Mouse (Mus musculus) CH12.LX (cell line): ENCODE results near the gene Zscan10. TPM values are rescaled to one million over a fixed set of nuclear protein-coding genes. Genes with fewer than 3 reads are reported as not detected.

Source experiments
- DNase-seq: peaks from one replicate; pipeline ENCODE4 v3.0.0-alpha.2; 2013; ENCODE audit errors: extremely low read depth
- H3K27ac ChIP-seq: 2 replicates; pipeline ENCODE4 v1.5.1; 2012; ENCODE audit warnings: low read depth, mild to moderate bottlenecking, control low read depth, moderate library complexity; ENCODE audit not compliant: insufficient read depth
- H3K27me3 ChIP-seq: replicated peaks from 2 replicates; pipeline ENCODE3; 2012; ENCODE audit warnings: inconsistent platforms
- H3K36me3 ChIP-seq, 2 experiments: replicated peaks in 1 of 2; 2 replicates each; pipeline versions ENCODE3 to v1.6.1; 2012; ENCODE audit warnings: inconsistent platforms in 1 of 2, low read length in 1 of 2, mild to moderate bottlenecking in 1 of 2, mixed read lengths in 1 of 2, moderate library complexity in 1 of 2; ENCODE audit not compliant: control insufficient read depth in 1 of 2, insufficient read depth in 1 of 2
- H3K4me1 ChIP-seq, 2 experiments: 2 replicates each; pipeline ENCODE4 v1.6.1; 2012; ENCODE audit warnings: inconsistent platforms in 1 of 2, moderate library complexity in 1 of 2; ENCODE audit not compliant: insufficient read depth in 2 of 2, control insufficient read depth in 1 of 2
- H3K4me2 ChIP-seq: 2 replicates; pipeline ENCODE4 v1.6.1; 2012; ENCODE audit warnings: low read depth, mild to moderate bottlenecking, control low read depth; ENCODE audit not compliant: poor library complexity, insufficient read depth, severe bottlenecking
- H3K4me3 ChIP-seq, 3 experiments: fragments of 150-350 bp in 1 of 3; sonication (generic) in 1 of 3; replicated peaks in 1 of 3; 2 replicates each; pipeline versions ENCODE3 to v1.5.1; 2011 to 2012; ENCODE audit warnings: low read depth in 2 of 3, low read length in 2 of 3, mild to moderate bottlenecking in 2 of 3, moderate library complexity in 2 of 3, control low read depth in 1 of 3, improper control_type of control experiment in 1 of 3, inconsistent platforms in 1 of 3, mixed read lengths in 1 of 3; ENCODE audit not compliant: poor library complexity in 1 of 3
- H3K79me2 ChIP-seq: replicated peaks from 2 replicates; pipeline ENCODE4 v1.6.1; 2012; ENCODE audit warnings: mild to moderate bottlenecking, moderate library complexity; ENCODE audit not compliant: control insufficient read depth, poor library complexity, insufficient read depth, severe bottlenecking; ENCODE audit errors: extremely low read depth
- H3K9ac ChIP-seq: 2 replicates; pipeline ENCODE4 v1.6.1; 2012; ENCODE audit warnings: low read depth, mild to moderate bottlenecking, control low read depth, moderate library complexity; ENCODE audit not compliant: insufficient read depth
- H3K9me3 ChIP-seq: replicated peaks from 2 replicates; pipeline ENCODE3; 2012; ENCODE audit warnings: low read length, inconsistent platforms, mixed read lengths
- BHLHE40 ChIP-seq: IDR thresholded peaks from 2 replicates; pipeline ENCODE4 v1.6.1; 2011; ENCODE audit warnings: mild to moderate bottlenecking, low read depth, low read length, improper control_type of control experiment
- CHD1 ChIP-seq: IDR thresholded peaks from 2 replicates; pipeline ENCODE4 v1.6.1; 2012; ENCODE audit warnings: low read depth, low read length, improper control_type of control experiment, inconsistent platforms
- E2F4 ChIP-seq: IDR thresholded peaks from 2 replicates; pipeline ENCODE4 v1.6.1; 2011; ENCODE audit warnings: low read depth, low read length, improper control_type of control experiment; ENCODE audit not compliant: insufficient replicate concordance
- ELF1 ChIP-seq: IDR thresholded peaks from 2 replicates; pipeline ENCODE4 v1.6.1; 2014; ENCODE audit warnings: low read depth, mild to moderate bottlenecking, inconsistent platforms, low read length, improper control_type of control experiment
- ETS1 ChIP-seq: conservative IDR thresholded peaks from 2 replicates; pipeline ENCODE4 v1.6.1; 2012; ENCODE audit warnings: low read depth, mild to moderate bottlenecking, inconsistent platforms, low read length, improper control_type of control experiment, moderate library complexity
- GABPA ChIP-seq: IDR thresholded peaks from 2 replicates; pipeline ENCODE4 v1.6.1; 2012; ENCODE audit warnings: low read depth, low read length, improper control_type of control experiment, inconsistent platforms; ENCODE audit not compliant: insufficient replicate concordance
- HCFC1 ChIP-seq: IDR thresholded peaks from 2 replicates; pipeline ENCODE4 v1.6.1; 2012; ENCODE audit warnings: low read depth, mild to moderate bottlenecking, inconsistent platforms, low read length, improper control_type of control experiment
- JUN ChIP-seq: IDR thresholded peaks from 2 replicates; pipeline ENCODE4 v1.6.1; 2011; ENCODE audit warnings: low read depth, mild to moderate bottlenecking, low read length, improper control_type of control experiment, moderate library complexity; ENCODE audit not compliant: insufficient read depth
- KAT2A ChIP-seq: IDR thresholded peaks from 2 replicates; pipeline ENCODE4 v1.6.1; 2012; ENCODE audit warnings: low read length, improper control_type of control experiment, inconsistent platforms; ENCODE audit not compliant: insufficient replicate concordance
- MAZ ChIP-seq: IDR thresholded peaks from 2 replicates; pipeline ENCODE4 v1.6.1; 2012; ENCODE audit warnings: low read depth, mild to moderate bottlenecking, inconsistent platforms, low read length, improper control_type of control experiment, moderate library complexity
- MXI1 ChIP-seq: IDR thresholded peaks from 2 replicates; pipeline ENCODE4 v1.6.1; 2011; ENCODE audit warnings: mild to moderate bottlenecking, low read depth, low read length, improper control_type of control experiment
- PAX5 ChIP-seq: IDR thresholded peaks from 2 replicates; pipeline ENCODE4 v1.6.1; 2012; ENCODE audit warnings: low read length, inconsistent platforms, mixed read lengths
- POLR2AphosphoS2 ChIP-seq: IDR thresholded peaks from 2 replicates; pipeline ENCODE4 v1.6.1; 2011; ENCODE audit warnings: low read depth, low read length, improper control_type of control experiment
- SIN3A ChIP-seq: IDR thresholded peaks from 2 replicates; pipeline ENCODE4 v1.6.1; 2012; ENCODE audit warnings: low read length, improper control_type of control experiment, inconsistent platforms
- SMC3 ChIP-seq: IDR thresholded peaks from 2 replicates; pipeline ENCODE4 v1.6.1; 2011; ENCODE audit warnings: low read depth, low read length, improper control_type of control experiment
- TBP ChIP-seq: conservative IDR thresholded peaks from 2 replicates; pipeline ENCODE4 v1.6.1; 2011; ENCODE audit warnings: low read depth, low read length, improper control_type of control experiment
- TCF12 ChIP-seq: IDR thresholded peaks from 2 replicates; pipeline ENCODE4 v1.6.1; 2014; ENCODE audit warnings: low read depth, mild to moderate bottlenecking, inconsistent platforms, low read length, improper control_type of control experiment
- UBTF ChIP-seq: IDR thresholded peaks from 2 replicates; pipeline ENCODE4 v1.6.1; 2012; ENCODE audit warnings: low read depth, mild to moderate bottlenecking, inconsistent platforms, low read length, improper control_type of control experiment, moderate library complexity
- USF2 ChIP-seq: conservative IDR thresholded peaks from 2 replicates; pipeline ENCODE4 v1.6.1; 2011; ENCODE audit warnings: low read depth, low read length, improper control_type of control experiment
- ZC3H11A ChIP-seq: IDR thresholded peaks from 2 replicates; pipeline ENCODE4 v1.6.1; 2012; ENCODE audit warnings: low read depth, mild to moderate bottlenecking, inconsistent platforms, low read length, improper control_type of control experiment
- ZMIZ1 ChIP-seq: IDR thresholded peaks from 2 replicates; pipeline ENCODE4 v1.6.1; 2012; ENCODE audit warnings: low read depth, mild to moderate bottlenecking, inconsistent platforms, low read length, improper control_type of control experiment
- dilution Hi-C: fragments of 300-500 bp; cut with MboI; formaldehyde crosslinking; loops from 2 replicates; pipeline ENCODE4 v1.14.3; 2020; ENCODE audit warnings: low sequenced_read_pairs; ENCODE audit not compliant: extremely low pct_unique_long_range_greater_than_20kb, extremely low pct_ligation_motif_present
- in situ Hi-C: fragments of 300-500 bp; cut with MboI; formaldehyde crosslinking; loops from 3 replicates; pipeline ENCODE4 v1.14.3; 2019; ENCODE audit warnings: low sequenced_read_pairs, low pct_ligation_motif_present, low pct_unique_long_range_greater_than_20kb, mixed read lengths
- polyA plus RNA-seq: library from polyadenylated mRNA; unstranded; fragments of >175 nt; gene quantifications from 2 replicates; pipeline ENCODE4 v1.2.1, GENCODE M21; 2012; ENCODE audit warnings: low read depth; ENCODE audit not compliant: insufficient read length
- total RNA-seq, 2 experiments: library from RNA; depleted of rRNA; stranded (reverse); fragments of 300-350 nt in 1 of 2; fragments of >200 nt in 1 of 2; gene quantifications; 2 replicates each; pipeline ENCODE4 v1.2.3; 2012 to 2014

The Zscan10 gene
- total and polyA plus RNA-seq, 3 experiments: not detected

DNA sequence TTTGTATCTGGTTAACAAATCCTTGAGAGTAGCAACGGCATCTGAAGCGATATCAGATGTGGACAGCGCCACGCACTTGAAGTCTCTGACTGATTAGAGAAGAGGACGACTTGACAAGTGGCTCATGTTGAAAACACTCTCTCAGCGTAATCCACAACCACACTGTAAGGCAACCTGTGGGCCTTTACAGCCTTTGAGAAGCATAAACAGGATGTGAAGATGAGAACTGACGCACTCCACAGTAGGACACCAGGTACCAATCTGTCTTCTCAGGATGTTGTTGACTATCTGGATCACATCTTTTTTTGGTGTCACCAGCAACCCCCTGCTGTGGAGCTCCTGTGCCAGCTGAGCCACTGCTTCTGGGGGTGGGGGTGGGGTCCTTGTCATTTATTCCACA is 19.7 kb downstream of the Zscan10 start:
- TF ChIP-seq ZC3H11A: no peak
- TF ChIP-seq POLR2AphosphoS2: no peak
- TF ChIP-seq PAX5: no peak
- TF ChIP-seq USF2: no peak
- TF ChIP-seq CHD1: no peak
- no peak for TF ChIP-seq ELF1
- TF ChIP-seq HCFC1: no peak
- no peak for TF ChIP-seq ZMIZ1
- no peak for TF ChIP-seq BHLHE40
- TF ChIP-seq SIN3A: no peak
- TF ChIP-seq SMC3: no peak
- no peak for TF ChIP-seq MAZ
- TF ChIP-seq E2F4: no peak
- no peak for TF ChIP-seq GABPA
- no peak for TF ChIP-seq TCF12
- no peak for TF ChIP-seq MXI1
- TF ChIP-seq ETS1: no peak
- no peak for TF ChIP-seq UBTF
- no peak for TF ChIP-seq KAT2A
- TF ChIP-seq, all 38 proteins: peak for 0
- no peak overlapping the region for H3K4me3 ChIP-seq
- H3K4me2 ChIP-seq: no peak overlapping the region
- peaks cover 76% of the 10 kb centered on the region for H3K27me3 ChIP-seq
- 0 out of 4 replicates have a peak, but pooled peaks cover 0 to 2% of the 10 kb centered on the region in 2 experiments for H3K4me1 ChIP-seq
- in situ Hi-C loops (no loop called here), dilution Hi-C loops (no loop called here)
- H3K36me3 ChIP-seq: no peaks in the 10 kb centered on the region
- no peak for DNase-seq
- H3K9ac ChIP-seq: no peak overlapping the region
- H3K79me2 ChIP-seq: no peaks in the 10 kb centered on the region
- no peaks in the 10 kb centered on the region for H3K9me3 ChIP-seq
- H3K27ac ChIP-seq: no peak overlapping the region

DNA sequence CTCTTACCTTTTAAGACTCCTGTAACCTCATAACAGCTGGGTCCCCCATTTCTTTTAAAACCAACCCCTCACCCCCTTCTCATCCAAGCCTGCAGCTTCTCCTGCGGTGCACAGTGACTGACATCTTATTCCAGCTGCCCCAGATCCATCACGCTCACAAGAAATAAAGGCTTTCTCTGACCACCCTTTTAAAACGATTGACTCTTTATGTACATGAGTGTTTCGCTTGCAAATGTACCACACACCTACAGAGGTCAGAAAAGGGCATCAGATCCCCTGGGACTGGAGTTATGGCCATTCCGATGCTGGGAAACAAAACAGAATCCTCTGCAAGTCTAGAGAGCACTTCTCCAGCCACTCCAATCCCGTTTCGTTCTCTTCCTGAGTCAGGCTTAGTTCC is 27.2 kb downstream of the Zscan10 start:
- dilution Hi-C loops: no loop called here
- Histone ChIP-seq H3K9ac (no peak overlapping the region), H3K4me2 (no peak overlapping the region)
- TF ChIP-seq E2F4 (no peak), JUN (no peak), TBP (no peak)
- TF ChIP-seq, all 38 proteins: peak for 0
- no peaks in the 10 kb centered on the region for H3K9me3 ChIP-seq
- peaks cover 0 to 5% of the 10 kb centered on the region in 2 experiments; a peak in 3 of 4 replicates for H3K4me1 ChIP-seq
- H3K27me3 ChIP-seq: peaks cover 75% of the 10 kb centered on the region
- DNase-seq: no peak
- no peaks in the 10 kb centered on the region for H3K36me3 ChIP-seq
- H3K79me2 ChIP-seq: no peaks in the 10 kb centered on the region
- no peak overlapping the region for H3K27ac ChIP-seq
- in situ Hi-C loops: no loop called here
- no peak overlapping the region for H3K4me3 ChIP-seq
